Mouse (Mus musculus) cerebellum, postnatal 10 days (tissue): Measurements from ENCODE around the gene 4930579F01Rik.

Experiments
- DNase-seq, 2 experiments: peaks; one replicate each; pipeline ENCODE4 v3.0.0; 2021; ENCODE audit warnings: mixed read lengths in 2 of 2

The 4930579F01Rik gene

DNA sequence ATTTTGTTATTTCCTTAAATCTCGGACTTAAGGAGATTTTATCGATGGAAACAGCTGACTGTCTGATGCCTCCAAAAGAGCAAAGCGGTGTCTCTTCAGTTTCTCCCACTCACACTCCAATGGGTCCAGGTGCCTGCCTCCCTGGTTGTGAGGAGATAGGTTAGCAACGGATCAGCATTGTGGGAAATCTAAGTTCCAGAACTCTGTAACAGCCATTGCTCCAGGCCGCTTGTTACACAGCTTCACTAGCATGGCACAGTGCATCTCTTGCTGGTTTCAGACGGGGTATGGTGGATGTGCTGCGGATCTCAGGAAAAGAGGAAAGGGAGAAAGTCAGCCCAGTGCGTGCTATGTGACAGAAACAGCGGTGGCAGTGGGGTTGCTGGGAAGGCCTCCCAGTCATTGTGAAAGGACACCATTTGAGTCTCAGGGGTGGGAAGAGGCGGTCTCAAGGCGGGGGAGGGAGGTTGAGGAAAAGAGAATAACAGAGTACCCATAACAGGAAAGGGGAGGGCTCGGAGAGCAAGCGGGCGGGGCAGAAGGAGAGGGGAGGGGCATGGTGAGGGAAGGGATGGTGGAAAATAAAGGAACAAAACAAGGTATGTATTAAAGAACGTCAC, at the start of gene 4930579F01Rik:
Gene 4930579F01Rik, minus strand, starts transcription at position 143 of the 620 bp plus-strand sequence.
- no peak for DNase-seq

DNA sequence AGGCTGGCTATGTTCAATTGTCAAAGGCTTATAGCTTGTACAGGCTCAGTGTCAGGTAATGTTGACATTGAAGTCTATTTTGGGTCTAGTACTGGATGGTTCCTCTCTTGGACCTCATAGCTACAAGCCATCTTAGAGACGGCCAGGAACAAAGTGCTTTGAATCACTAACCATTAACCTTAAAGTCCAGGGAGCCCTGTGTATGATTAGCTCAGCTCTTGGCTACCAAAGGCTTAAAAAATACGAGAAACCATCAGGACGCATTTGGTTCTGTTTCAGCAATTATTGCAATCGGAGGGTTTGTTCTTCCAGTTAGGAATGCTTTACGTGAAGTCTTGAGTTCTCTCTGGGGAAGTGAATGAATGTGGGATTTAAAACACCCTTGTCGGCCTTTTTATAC, 49.3 kb upstream of the 4930579F01Rik start:
- DNase-seq: no peak

DNA sequence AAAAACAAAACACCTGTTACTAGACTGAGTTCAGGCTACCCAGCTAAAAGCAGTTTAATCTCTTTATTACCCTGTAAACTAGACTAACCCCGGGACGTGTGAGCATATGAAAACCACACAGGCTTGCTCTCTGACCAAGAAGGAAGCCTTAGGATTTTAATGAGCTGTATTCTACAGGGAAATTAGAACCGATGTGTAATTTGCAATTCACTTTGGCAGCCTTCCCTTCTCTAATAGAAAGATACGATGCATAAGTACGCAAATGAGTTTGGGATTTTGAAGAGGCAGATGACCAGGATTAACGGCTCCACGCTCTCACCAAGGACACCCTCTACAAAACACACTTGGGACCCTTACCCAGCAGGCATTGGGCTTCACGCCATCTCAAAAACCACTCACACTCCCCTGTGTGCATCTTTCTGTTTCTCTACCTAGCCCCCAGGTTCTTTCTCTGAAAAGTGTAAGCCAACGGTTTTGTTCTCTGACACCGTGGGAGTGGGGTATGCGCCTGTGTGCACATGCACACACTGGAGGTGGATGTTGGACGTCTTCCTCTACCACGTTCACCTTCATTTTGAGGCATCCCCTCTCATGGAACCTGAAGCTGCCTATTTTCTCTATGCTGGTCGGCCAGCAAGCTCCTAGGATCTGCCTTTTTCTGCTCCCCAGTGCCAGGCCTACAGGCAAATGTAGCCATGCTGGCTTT, 48.5 kb upstream of the 4930579F01Rik start:
- DNase-seq: no peak

DNA sequence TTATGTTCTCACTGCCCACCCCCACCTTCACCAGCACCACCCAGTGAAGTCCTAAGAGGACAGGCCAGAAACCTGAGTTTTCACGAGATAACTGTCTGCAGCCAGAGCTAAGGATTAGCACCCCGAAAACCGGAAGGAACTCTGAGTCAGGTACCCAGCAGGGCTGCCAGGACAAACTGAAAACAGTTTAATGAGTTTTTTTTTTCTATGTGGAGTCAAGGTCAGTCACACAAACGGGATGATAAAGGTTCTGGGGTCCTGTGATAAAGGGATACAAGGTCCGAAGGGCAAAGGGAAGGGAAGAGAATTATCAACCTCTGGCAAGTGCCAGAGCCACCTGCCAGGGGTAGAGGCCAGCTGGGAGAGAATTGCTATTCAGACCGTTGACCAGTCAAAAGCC, 47.7 kb upstream of the 4930579F01Rik start:
- no peak for DNase-seq

DNA sequence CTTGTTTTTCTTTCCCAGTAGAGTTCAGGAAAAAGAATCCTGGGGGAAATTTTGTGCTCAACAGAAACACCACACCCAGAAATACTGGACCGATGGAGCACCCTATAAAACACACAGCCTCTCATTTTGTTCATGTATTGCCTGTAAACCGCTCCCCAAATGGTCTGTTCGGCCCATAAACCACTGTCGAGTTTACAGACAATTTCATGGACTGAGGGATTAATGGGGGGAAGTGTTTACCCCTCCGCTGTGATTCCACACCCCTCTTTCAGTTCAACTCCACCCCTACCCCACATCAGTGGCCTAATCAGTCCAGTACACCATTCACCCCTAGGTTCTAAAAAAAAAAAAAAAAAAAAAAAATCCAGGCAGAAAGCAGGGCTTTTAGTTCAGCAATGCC, 47.3 kb upstream of the 4930579F01Rik start:
- no peak for DNase-seq

DNA sequence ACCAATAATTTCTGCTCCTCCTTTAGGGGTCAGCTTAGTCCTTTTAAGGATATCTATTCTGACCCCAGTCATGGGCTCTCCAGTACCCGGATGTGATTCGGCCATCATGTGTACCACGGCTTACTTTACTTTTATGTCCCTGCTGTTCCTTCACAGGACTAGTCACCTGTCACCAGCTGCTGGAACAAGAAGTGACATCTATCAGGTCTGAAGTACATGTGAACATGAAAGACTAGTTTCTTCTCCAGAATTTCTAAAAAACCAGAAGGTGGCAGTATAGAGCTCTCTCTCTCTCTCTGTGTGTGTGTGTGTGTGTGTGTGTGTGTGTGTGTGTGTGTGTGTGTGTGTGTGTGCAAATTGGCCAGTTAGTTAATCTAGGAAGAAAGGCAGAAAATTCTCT, 46.8 kb upstream of the 4930579F01Rik start:
- DNase-seq: peak in 1 of 2 experiments; percentile 18

DNA sequence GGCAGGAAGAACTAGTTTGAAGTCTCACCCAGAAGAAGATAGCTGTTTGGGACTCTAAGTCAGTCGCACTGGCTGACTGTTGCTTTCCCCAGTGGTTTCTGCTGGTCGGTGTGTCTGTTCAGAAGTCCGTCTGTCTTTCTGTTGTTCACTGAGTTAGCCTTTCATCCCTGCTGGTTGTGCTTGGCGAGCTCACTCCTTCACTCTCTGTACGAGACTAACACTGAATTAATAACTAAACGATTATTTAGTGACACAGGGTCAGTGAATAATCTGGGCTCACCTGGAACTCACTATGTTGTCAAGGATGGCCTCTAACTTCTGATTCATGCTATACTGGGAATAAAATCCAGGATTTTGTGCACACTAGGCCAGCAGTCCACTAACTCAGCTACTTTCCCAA, 45.8 kb upstream of the 4930579F01Rik start:
- DNase-seq: no peak

DNA sequence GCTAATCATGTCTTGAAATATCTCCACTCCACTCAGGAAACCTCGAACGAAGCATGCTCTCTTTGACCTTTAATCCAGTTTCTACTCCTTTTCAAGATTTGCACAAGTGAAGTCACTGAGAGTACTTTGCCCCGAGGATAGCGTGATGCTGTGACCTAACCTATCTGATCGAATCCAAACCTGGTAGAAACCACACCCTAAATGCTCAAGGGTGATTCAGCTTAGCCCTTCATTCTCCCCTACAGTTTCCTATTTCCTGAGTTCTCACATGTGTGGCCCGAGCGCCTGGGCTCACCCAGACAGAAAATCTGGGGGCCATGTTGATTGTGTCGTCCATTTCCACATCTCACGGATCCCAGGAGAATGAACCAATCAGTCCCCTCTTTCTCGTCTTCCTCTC, 44.4 kb upstream of the 4930579F01Rik start:
- no peak for DNase-seq

DNA sequence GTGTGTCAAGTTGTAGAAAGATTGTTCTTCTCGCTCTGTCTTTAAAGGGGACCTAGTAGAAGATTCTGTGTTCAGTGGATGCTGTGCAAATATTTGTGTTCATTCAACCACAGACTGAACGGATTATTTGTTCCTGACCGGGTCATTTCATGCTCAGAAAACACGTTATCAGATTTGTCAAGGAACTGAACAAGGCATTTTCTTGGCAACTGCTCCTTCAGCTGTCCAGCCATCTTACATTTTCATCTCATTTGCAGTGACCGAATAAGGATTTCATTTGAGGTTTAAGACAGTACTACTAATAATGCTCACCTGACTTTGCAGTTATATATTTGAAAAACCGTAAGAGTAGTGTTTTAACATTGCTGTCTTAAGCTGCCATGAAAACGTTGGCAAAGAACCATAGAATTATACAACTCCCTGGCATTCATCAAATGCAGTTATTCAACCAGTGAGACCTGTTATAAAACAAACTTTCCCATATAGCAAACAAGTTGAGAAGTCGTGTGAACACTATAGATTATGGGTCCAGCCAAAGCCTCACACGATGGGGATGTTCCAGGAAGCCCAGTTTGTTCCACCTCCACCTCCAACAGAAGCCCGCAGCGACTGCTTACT, 43.0 kb upstream of the 4930579F01Rik start:
- DNase-seq: no peak

DNA sequence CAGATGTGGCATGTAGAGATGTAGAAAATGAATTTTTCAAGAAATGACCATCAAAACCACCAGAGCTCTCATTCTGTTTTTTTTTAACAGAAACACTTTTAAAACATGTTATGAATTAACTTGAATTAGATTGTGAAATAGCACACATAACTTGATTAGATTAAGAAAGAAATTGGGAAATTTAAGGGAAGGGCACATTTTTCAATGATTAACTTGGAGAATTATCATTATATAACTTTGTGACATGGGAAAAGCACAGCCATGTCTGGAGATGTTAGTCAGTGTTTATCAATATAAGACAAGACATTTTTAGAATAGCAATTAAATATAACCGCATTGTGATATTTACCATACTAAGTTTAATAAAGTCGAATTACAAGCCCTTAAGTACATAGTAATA, 37.9 kb upstream of the 4930579F01Rik start:
- no peak for DNase-seq

DNA sequence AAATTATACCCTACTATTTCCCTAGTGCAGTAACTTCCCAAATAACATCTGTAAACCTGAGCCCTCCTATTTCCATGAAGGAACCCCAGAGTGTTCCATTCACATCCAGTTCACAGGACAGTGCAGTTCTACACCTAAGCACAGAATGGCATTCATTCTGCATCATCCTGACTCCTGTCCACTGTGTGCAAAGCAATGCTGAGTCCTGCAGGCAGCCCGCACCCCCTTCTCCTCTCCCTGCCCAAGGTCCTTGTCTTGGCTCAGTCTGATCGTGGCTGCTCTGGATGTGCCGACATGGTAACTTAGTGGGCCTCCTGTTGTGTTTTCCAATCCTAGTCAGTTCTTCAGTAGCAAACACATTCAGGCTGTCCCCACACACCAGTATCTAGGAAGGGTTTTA, 36.6 kb upstream of the 4930579F01Rik start:
- no peak for DNase-seq

DNA sequence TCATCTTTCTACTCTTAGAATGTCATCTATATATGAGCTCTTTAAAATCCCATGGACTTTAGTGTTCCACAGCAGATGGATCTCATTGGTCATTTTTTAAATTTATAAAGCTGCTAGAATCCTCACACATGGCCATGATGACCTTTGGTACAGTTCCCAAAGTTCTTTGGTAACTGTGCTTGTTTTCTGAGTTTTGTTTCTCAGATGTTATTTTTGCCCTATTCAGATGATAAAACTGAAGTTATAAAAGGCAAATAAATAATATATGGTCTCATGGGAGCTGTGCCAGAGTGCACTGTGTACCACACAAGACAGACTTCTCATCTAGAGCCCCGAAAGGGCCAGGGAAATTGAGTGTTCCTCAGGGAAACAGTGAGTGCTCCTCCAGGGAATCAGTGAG, 35.8 kb upstream of the 4930579F01Rik start:
- DNase-seq: no peak

DNA sequence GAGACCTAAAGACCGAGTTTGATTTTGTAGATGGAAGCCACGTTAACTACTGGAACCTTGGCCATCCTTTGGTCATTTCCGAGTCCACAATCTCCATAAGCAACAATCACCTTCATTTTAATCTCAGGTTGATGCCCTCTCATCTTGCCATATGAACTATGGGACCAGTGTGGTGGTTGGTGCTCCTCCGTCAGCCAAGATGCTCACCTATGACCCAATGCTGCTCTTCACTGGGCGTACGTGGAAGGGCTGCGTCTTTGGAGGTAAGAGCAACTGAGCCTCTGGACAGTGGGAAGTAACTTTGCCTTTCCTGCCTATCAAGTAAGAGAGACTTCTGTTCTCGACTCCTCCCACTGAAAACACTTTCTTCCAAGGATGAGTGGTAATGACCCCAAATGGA, 34.2 kb upstream of the 4930579F01Rik start:
- DNase-seq: no peak

DNA sequence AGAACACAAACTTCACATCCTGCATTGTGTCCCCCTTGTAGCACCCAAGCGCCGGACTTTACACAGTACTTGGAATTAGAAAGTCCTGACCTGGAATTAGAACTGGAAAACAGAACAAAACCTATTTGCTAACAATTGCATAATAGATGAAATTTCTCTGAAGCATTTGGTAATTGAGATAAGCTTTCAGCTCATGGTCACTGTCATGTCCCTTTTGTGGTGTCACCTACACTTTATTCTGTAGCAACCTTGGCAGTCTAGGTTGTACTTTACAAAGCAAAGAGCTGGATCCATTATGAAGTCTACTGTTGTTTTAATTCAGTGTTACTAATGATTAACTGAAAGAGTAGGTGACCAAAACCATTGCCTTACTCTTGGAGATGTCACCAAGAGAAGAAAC, 33.5 kb upstream of the 4930579F01Rik start:
- DNase-seq: no peak

DNA sequence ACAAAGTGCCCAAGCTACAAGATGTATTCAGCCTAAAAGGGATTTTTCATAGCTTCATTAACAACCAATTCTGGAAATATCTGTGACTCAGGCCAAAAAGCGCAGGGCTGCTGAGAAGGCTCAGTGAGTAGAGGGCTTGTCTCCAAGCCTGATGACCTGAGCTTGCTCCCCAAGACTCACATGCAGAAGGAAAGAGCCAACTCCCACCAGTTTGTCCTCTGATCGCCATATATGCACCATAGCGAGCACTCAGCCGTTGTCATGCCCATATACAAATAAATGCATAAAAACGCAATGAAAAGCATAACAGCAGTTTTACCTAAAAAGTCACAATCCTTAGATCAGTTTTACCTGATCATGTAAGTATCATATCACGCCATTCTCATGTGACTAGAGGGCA, 32.9 kb upstream of the 4930579F01Rik start:
- no peak for DNase-seq

DNA sequence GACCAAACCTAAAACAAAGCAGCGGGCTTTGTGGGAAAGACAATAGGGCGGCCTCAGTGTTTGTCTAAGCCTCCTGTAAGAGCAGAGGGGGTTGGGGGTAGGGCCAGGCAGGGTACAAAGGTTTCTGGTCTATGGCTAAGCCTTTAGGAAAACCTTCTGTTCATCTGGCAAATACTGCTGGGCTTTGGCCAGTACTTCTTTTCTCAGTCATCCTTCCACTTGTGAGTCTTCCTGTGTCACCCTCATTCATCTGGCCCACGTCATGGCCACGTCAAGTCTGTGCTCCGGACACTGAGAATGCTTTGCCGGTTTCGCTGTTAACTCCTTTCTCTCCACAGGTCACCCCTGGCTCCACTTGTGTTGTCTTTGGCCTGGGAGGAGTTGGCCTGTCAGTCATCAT, 32.2 kb upstream of the 4930579F01Rik start:
- peak; percentile 68 to 79 for DNase-seq

DNA sequence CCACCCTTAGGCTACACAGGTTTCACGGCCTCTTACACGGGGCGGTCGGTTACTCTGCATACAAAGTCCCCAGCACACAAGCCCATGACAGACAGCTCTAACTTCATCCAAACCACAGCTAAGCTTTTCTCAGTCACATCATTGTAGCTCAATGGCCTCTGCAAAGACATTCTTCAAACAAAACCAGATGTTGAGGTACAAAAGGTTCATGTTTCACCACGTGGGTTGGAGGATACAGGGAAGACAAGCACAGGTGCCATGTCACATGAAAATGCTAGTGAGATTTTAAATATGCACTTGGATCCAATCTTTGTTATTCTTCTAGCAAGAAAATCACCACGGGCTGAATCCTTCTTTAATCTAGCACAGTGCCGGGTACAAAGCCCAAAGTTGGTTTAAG, 31.7 kb upstream of the 4930579F01Rik start:
- no peak for DNase-seq

DNA sequence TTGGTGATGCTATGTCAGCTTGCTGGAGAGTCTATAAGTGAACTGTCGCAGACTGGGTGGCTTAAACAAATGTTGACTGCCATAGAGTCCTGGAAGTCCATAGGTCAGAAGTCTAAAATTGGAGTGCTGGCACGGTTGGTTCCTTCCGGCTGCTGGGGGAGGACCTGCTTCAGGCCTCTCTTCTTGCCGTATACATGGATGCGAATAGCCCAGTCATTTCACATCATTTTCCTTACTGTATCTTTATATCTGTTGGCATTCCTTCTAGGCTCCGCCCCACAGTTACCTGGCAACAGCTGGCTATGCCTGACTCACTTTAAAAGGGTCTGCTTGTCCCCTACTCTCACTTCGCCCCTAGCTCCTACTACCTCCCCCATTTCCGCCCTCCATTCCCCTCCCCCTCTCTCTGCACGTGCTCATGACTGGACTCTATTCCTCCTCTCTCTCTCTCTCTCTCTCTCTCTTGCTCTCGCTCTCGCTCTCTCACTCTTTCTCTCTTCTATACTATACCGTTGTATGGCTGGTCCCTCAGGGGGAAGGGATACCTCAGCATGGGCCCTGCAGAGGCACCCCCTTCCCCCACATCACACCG, 30.8 kb upstream of the 4930579F01Rik start:
- DNase-seq: no peak

DNA sequence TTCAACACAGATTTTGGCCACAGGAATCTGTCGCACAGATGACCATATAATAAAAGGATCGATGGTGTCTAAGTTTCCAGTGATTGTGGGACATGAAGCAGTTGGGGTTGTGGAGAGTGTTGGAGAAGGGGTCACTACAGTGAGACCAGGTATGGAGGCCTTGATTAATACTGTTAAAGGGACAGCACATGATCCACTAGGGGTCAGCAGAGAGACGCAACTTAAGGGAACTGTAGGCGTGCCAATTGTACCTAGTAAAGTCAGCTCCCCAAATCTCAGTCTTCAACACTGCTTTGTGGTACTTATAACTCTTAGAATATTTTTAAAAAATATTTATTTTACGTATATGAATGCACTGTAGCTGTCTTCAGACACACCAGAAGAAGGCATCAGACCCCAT, 29.3 kb upstream of the 4930579F01Rik start:
- peak; percentile 87 to 92 for DNase-seq

DNA sequence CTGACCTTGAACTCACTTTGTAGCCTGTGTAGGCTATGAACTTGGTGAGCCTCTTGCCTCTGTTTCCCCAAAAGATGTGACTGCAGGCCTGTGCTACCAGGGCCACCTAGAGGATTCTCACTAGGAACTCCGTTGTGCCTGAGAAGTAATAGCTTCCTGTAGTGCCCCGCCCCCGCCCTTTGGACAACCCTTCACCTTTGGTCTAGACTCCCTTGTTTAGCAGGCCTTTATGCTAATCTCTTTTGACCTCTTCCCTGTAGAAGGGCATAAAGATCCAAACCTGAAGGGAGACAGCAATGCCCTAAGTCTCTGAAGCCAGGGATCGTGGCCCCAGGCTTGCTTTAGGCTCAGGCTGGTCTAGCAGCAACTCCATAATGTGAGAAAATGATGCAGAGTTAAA, 28.9 kb upstream of the 4930579F01Rik start:
- no peak for DNase-seq

DNA sequence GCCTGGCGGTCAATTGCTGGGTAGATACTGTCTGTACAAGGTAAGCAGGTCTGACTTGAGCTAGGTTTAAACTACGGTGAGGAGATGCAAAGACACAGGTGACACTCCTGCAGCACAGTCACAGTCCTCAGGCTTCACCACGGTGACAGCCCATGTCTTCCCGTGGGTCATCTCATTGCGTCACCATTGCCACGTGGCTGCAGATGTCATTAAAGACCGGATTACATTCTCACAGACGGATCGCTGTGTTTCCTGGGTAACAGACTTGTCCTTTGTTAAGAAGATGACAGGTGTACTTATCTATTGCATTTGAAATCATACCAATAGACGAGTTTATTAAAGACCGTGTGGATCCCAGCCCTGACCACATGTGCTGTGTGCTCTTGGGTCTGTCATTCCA, 27.5 kb upstream of the 4930579F01Rik start:
- DNase-seq: no peak

DNA sequence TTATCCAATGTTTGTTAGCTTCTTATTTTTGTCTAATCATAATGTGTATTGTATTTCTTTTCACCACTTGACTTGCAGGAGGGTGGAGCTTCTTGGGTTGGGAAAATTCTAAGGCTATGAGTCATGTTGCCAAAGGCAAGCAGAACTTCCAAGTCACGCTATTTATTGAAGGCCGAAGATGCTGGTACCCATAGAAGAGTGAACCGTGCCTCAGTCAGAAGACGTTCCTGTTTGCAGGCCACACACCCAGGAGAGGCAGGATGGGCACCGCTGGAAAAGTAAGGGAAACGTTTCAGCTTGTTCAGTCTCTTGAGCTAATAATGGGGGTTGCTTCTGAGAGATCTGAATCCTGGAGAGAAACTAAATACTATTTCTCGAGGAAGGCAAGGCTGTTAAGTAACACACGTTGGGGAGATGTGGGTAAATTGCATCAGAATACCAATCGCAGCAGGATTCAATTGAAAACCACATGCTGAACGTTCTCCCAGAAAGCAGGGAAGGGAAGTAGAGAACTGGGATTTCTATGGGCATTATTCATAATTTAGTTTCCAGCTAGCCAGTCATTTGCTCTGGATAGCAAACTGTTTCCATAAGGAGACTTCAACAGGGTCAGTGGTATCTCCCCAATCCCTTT, 24.1 kb upstream of the 4930579F01Rik start, which contains the start of gene Adh7:
Gene Adh7, plus strand, starts transcription at position 130 of the 634 bp plus-strand sequence.
- DNase-seq: no peak

DNA sequence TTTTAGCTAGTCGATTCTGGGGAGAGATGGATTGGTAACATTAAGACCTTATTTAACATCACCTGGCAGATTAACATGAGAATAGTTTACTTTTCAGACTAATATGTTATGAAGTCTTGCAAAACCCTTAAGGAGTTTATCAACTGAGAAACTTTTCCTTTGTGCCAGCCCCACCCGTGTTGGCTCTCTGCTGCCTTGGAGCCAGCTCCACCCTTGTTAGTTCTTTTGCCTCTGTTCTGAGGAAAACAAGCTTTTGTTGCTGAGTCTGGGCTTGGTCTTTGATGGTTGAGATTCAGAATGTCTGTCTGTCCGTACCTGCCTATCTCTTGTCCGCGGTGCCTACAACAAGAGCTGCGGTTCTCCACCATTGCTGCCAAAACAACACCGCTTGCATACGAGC, 22.5 kb upstream of the 4930579F01Rik start:
- DNase-seq: no peak
